Mouse (Mus musculus) ES-CJ7 (cell line): ENCODE data around the gene 5730522E02Rik.

Experiments used
- DNase-seq: peaks from one replicate; pipeline ENCODE4 v3.0.0; 2011; ENCODE audit warnings: low read depth, low spot score

5730522E02Rik gene

DNA sequence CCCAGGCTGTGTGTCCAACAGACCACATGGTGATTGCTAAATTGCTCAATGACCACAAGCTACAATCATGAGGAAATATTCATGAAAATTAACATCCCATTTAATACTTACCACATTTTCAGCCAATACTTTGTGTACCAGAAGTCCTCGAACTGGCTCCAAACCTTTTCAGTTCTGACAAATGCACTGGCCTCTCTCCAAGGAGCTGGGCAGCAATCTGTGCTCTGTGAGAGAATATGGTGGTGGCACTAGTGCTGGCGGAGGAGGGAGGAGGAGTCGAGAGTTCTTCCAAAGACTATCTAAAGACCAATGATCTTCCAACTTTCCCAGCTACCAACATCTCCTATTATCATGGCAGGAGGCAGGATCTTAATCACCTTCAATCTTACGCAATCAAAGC, 525.8 kb downstream of the 5730522E02Rik start:
- no peak for DNase-seq

- no peak for DNase-seq
Observed at GRCm38 (mm10) chr11:25679856-25680255, 530.7 kb downstream of the 5730522E02Rik start.

GRCm38 (mm10) chr11:25674194-25674593, 536.4 kb downstream of the 5730522E02Rik start:
- no peak for DNase-seq

GRCm38 (mm10) chr11:25670018-25670417, 540.5 kb downstream of the 5730522E02Rik start:
- no peak for DNase-seq

- no peak for DNase-seq
Observed at GRCm38 (mm10) chr11:25664562-25665104, 545.9 kb downstream of the 5730522E02Rik start.

DNA sequence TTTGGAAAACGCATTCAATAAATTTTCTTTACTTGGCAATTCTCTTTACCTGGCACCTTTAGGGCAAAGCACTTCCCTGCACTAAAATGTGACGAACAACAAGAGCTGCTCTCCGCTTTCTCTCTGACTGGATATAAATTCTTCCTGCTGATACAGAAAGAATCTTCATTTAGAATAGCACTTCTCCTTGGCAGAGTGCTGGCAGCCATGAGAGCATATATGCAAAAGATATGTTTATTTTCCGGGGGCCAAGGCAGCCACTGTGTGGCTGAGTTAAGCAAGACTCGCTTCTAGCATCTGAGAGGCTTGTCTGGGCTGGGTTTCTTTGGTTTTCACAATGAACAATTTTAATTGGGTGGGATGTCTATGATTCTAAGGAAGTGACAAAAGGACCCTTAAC, 564.3 kb downstream of the 5730522E02Rik start:
- DNase-seq = no peak

GRCm38 (mm10) chr11:25644767-25645622, 565.6 kb downstream of the 5730522E02Rik start:
- no peak for DNase-seq

DNA sequence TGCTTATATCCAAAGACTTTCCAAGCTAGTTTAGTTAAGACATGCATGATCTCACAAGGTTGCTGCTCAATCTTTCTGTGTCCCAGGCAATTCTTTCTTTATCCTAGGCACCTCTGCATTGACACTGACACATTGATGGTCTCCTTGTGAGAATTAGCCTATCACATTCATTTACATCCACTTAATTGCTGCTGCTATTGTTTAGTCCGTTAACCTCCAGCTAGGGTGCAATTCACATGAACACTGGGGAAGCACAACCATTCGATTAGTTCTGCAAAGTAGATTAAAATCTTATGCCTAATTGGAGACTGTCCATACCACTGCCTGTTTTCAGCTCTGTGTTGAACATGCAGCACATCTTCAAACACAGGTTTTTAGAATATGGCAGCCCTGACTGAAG, 603.7 kb downstream of the 5730522E02Rik start:
- DNase-seq = no peak

- DNase-seq = no peak
Observed at GRCm38 (mm10) chr11:25600030-25600429, 610.5 kb downstream of the 5730522E02Rik start.

DNA sequence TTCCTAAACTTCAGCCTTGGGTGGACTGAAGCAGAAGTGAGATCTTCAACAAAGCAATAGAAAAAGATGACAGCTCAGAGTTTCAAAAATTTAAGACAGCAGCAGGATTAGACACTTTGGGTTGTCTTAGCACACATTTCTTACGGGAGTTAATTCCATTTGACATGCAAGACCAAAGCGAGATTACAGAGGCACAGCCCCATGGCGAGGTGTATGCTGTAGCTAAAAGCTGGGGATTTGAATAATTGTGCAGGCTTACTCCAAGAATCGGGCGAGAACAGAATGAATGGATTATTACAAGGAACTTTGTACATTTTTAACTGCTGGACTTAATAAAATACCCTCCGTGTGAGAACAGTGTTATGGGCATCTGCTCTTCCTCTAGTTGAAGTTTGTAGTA, 615.3 kb downstream of the 5730522E02Rik start:
- DNase-seq = no peak

GRCm38 (mm10) chr11:25594780-25595179, 615.8 kb downstream of the 5730522E02Rik start:
- no peak for DNase-seq

DNA sequence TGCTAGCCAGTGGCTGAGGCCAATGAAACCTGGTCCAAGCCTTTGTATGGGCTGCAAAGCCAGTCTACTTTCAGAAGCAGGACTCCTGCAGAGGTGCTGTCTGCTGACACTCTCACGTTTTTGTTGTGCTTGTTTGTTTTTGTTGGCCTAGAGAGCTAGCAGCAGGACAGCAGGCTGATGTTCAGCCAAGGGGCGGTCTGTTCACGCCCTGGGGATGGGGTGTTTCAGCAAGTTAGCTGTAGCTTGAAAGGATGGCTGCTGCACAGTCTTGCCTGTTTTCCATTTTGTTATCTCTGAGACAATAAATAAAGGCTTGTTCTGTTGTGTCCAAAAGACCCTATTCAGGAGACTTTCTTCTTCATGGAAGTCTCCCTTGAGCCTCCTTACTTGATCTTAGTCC, 618.3 kb downstream of the 5730522E02Rik start:
- peak; percentile 15 for DNase-seq

DNA sequence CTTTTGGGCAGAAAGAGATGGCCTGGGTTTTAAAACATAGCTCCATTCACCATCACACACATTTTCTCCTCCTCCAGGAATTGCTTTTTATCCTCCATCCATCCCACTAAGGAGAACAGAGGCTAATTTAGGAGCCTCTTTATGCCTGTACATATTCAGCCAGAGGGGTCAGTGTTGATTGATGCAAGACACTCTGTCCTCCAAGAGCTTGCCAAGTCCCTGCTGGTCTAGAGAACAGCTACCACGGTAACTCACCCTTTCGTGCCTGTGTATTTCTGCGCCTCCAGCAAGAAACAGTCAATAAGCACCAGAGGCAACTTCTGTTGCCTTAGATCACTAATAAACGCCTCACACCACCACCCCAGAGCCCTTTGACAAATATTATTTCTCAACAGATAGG, 620.3 kb downstream of the 5730522E02Rik start:
- no peak for DNase-seq

- DNase-seq = peak; percentile 4
Observed at GRCm38 (mm10) chr11:25589509-25589908, 621.1 kb downstream of the 5730522E02Rik start.

GRCm38 (mm10) chr11:25574129-25574465, 636.5 kb downstream of the 5730522E02Rik start:
- DNase-seq = no peak

DNA sequence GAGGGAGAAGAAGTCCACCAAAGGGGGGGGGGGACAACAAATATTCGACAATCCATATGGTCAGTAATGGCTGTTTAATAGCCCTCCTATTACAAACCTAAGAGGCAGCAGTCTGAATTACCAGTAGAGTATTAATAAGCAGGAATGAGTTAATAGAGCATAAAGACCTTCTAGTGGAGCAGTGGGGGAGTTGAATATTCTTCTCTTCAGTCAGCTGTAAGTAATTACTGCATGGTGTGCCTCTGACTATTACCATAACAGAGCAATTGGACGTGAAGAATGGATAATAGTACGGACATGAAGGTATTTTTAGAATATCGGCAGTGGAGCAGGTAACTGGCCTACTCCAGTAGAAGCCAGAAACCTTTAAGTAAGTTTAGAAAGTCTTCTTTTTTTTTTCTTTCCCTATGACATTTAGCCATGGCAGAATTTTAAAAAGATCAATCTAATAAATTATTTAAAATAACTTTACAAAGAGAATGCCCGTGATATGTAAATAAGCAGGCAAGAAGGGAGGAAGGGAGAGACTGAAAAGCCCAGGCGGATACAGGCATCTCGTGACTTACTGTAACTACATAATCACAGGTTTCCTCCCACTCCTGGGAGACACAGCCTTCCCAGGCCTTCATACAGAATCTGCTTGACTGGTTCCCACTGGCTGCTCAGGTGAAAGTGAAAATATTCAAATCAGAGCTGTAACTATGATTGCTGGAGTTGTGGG, 637.0 kb downstream of the 5730522E02Rik start:
- DNase-seq = no peak

DNA sequence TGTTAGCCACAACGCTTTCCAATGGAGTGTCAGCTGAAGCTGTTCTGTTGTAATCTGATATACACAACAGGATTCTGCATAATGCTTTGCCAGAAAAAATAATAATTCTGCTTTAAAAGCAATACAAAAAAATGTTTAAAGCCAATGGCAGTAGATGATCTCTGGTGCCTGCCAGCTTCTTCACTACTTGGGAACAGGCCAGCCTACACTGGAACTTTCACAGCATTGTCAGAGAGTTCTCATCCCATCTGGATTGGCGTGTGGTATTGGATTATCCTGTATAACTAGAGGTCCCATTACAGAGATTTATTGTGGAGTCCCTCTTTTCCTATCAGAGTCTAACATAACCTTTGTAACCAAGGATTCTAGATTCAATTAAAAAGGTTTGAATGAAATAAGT, 639.2 kb downstream of the 5730522E02Rik start:
- DNase-seq = no peak
